Mouse (Mus musculus): Measurements from ENCODE around the gene Haus7. TPM values are rescaled to one million over a fixed set of nuclear protein-coding genes. Genes with fewer than 3 reads are reported as not detected.

Haus7 gene
- total RNA-seq (2023): 9.1 and 9.4 TPM in 2 replicates

DNA sequence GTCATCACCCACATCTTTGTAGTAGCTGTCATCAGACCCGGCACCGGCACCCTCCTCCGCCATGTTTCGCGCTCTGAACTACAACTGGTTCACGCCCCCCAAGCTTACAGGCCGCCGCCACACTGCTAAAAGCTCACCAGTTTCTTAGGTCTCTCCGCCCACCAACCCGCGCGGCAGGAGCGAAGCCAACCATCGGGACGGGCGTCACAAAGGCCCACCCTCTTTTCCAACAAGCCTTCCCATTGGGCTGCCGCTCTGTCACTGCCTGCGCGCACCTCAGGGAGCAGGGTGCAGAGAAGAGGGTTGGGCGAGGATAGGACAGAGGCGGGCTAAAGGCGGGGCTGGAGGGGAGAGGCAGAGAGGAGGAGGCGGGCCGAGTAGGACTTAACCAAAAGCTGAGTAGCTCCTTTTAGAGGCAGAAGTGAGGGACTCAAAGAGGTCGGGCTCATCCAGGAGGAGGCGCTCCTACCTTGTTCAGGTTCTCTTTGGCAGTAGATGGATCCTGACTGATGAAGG lies at the start of gene Haus7:
TSS of gene Haus7 (minus strand) at position 168 of the 516 bp plus-strand sequence.

DNA sequence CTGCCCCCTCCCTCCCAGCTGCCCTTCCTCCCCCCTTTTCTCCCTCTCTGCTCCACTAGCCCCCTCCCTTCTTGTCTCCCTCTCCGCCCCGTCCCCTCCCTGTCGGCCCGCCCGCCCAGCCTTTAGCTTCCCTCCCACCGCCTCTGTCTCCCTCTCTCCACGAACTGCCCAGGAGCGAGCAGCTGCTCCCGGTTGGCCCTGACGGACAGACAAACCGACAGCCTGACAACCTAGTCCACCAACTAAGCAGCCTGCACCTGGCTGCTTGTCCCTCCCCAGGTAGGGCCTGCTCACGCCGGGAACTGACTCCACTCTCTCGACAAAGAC lies 24.6 kb upstream of the Haus7 start, which contains the start of gene Bgn:
TSS of gene Bgn (plus strand) at position 119 of the 327 bp plus-strand sequence.

GRCm38 (mm10) chrX:73435252-73435651 lies 23.6 kb downstream of the Haus7 start, which contains the start of gene Trex2:
TSS of gene Trex2 (minus strand) at chrX:73435344.

GRCm38 (mm10) chrX:73410880-73411517 lies 47.8 kb downstream of the Haus7 start, which contains the start of gene Zfp92:
TSS of gene Zfp92 (plus strand) at chrX:73411096.

DNA sequence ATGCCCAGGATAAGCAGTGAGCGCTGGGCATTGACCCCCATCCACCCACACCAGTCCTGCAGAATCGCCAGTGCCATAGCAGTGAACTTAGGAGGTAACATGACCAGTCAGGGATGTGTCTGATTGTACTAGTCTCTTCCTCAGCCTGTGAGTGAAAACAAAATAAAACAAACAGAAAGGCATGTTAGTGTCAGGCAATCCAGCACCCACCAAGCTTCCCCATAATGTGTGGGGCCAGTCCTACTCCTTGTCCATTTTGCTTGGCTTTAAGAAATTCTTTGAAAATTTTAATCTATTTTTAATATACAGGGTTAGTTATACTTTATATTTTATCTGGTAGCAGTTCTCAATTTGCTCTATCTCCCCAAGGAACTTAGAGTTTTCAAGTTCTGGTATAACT lies 60.2 kb downstream of the Haus7 start, which contains the start of gene Gm18336:
TSS of gene Gm18336 (minus strand) at position 101 of the 400 bp plus-strand sequence.

Other genes with a start within 250 kb of the Haus7 start
- gene Xlr4b, start 244.7 kb downstream of the Haus7 start, total RNA-seq (2023): 0.88 and 2.2 TPM in 2 replicates
- gene F8a, start 230.8 kb downstream of the Haus7 start, total RNA-seq (2023): 4.8 TPM in 2 replicates
- gene Xlr4c, start 215.9 kb downstream of the Haus7 start, total RNA-seq (2023): 0.84 TPM in 1 of 2 replicates, not detected in the other
- gene Xlr3c, start 193.7 kb downstream of the Haus7 start, total RNA-seq (2023): not detected in 2 replicates
- not detected in 2 replicates for gene Xlr5a, start 166.1 kb downstream of the Haus7 start, total RNA-seq (2023)
- gene Xlr5c, start 166.1 kb downstream of the Haus7 start, total RNA-seq (2023): not detected in 2 replicates
- gene Gm45015, start 122.2 kb downstream of the Haus7 start, total RNA-seq (2023): not detected in 2 replicates
- gene Zfp275, start 116.4 kb downstream of the Haus7 start, total RNA-seq (2023): 6.1 and 10.9 TPM in 2 replicates
- not detected in 2 replicates for gene Gm18336, start 60.3 kb downstream of the Haus7 start, total RNA-seq (2023)
- gene Zfp92, start 47.9 kb downstream of the Haus7 start, total RNA-seq (2023): not detected in 2 replicates
- gene Trex2, start 23.7 kb downstream of the Haus7 start, total RNA-seq (2023): not detected in 2 replicates
- 2.6 and 3.3 TPM in 2 replicates for gene Bgn, start 24.6 kb upstream of the Haus7 start, total RNA-seq (2023)
- gene Atp2b3, start 44.0 kb upstream of the Haus7 start, total RNA-seq (2023): not detected in 2 replicates
- gene Dusp9, start 180.4 kb upstream of the Haus7 start, total RNA-seq (2023): not detected in 2 replicates
- not detected in 2 replicates for gene Pnck, start 201.1 kb upstream of the Haus7 start, total RNA-seq (2023)
- 0.48 and 0.57 TPM in 2 replicates for gene Slc6a8, start 214.1 kb upstream of the Haus7 start, total RNA-seq (2023)